Mouse (Mus musculus): ENCODE data around the gene Hps4. TPM values are rescaled to one million over a fixed set of nuclear protein-coding genes. Genes with fewer than 3 reads are reported as not detected.
A peak's percentile ranks its signal among the peaks of the same experiment; 100 is the strongest.

The Hps4 gene
- total RNA-seq, 1 experiment: 19.5 TPM

- DNase-seq (ENCODE audit: low read depth, low spot score): no peak
Observed at GRCm38 (mm10) chr5:112324637-112325545, 18.0 kb upstream of the Hps4 start.

GRCm38 (mm10) chr5:112325546-112326445 is 17.1 kb upstream of the Hps4 start, which contains the start of gene Tfip11:
TSS of gene Tfip11 (plus strand) at chr5:112326358.
- Histone ChIP-seq H3K9ac (ENCODE audit: insufficient read depth, low read depth, low read length, poor library complexity, severe bottlenecking) (peak within 1 kb of the TSS; percentile 96), H3K9me3 (ENCODE audit: control insufficient read depth, insufficient read depth, low read depth, low read length) (no peaks in the 10 kb centered on the region), H3K27ac (ENCODE audit: insufficient read depth, low read depth, low read length, poor library complexity, severe bottlenecking) (no peak within 1 kb of the TSS), H3K4me3 (ENCODE audit: insufficient read depth in 1 of 2, low read depth in 1 of 2, low read length in 2 of 2, poor library complexity in 1 of 2, severe bottlenecking in 1 of 2) (peak within 1 kb of the TSS; percentile 88 to 97), H3K36me3 (ENCODE audit: control insufficient read depth, insufficient read depth, low read length, poor library complexity, severe bottlenecking) (peaks cover 20% of the 10 kb centered on the region), H3K4me1 (ENCODE audit: control insufficient read depth in 2 of 2, insufficient read depth in 2 of 2, low read length in 2 of 2, poor library complexity in 1 of 2) (peaks cover 3 to 6% of the 10 kb centered on the region in 2 experiments; a peak in 2 of 4 replicates)
- in situ Hi-C loops (cut with MboI; ENCODE audit: low sequenced_read_pairs in 2 of 2, unreplicated experiment in 2 of 2): loop anchor here in 1 of 2 experiments (25.0 kb wide), 1 partner anchor 88 kb away; no protein-coding TSS in a partner anchor
- DNase-seq (ENCODE audit: low read depth, low spot score): peak; percentile 92
- peak; percentile 82 for TF ChIP-seq HCFC1 (IDR thresholded peaks at IDR 0.05; ENCODE audit: borderline replicate concordance, insufficient read depth, low read length)
- TF ChIP-seq ZC3H11A (IDR thresholded peaks at IDR 0.05; ENCODE audit: borderline replicate concordance, low read depth, low read length): no peak
- peak; percentile 46 for TF ChIP-seq CHD2 (IDR thresholded peaks at IDR 0.05; ENCODE audit: low read depth, low read length)

More at GRCm38 (mm10) chr5:112324637-112325545, 18.0 kb upstream of the Hps4 start:
- Histone ChIP-seq H3K4me3 (ENCODE audit: insufficient read depth in 1 of 2, low read depth in 1 of 2, low read length in 2 of 2, poor library complexity in 1 of 2, severe bottlenecking in 1 of 2) (peak overlapping the region in 1 of 2 experiments; percentile 31; a peak in 2 of 4 replicates), H3K27ac (ENCODE audit: insufficient read depth, low read depth, low read length, poor library complexity, severe bottlenecking) (no peak overlapping the region), H3K9me3 (ENCODE audit: control insufficient read depth, insufficient read depth, low read depth, low read length) (no peaks in the 10 kb centered on the region), H3K4me1 (ENCODE audit: control insufficient read depth in 2 of 2, insufficient read depth in 2 of 2, low read length in 2 of 2, poor library complexity in 1 of 2) (peaks cover 3 to 7% of the 10 kb centered on the region in 2 experiments; a peak in 3 of 4 replicates), H3K36me3 (ENCODE audit: control insufficient read depth, insufficient read depth, low read length, poor library complexity, severe bottlenecking) (peaks cover 13% of the 10 kb centered on the region), H3K9ac (ENCODE audit: insufficient read depth, low read depth, low read length, poor library complexity, severe bottlenecking) (no peak overlapping the region)
- TF ChIP-seq HCFC1 (IDR thresholded peaks at IDR 0.05; ENCODE audit: borderline replicate concordance, insufficient read depth, low read length): no peak
- no peak for TF ChIP-seq ZC3H11A (IDR thresholded peaks at IDR 0.05; ENCODE audit: borderline replicate concordance, low read depth, low read length)
- TF ChIP-seq CHD2 (IDR thresholded peaks at IDR 0.05; ENCODE audit: low read depth, low read length): no peak
- no peak for TF ChIP-seq MAFK (IDR thresholded peaks at IDR 0.05; ENCODE audit: insufficient read depth, low read depth, low read length)
- TF ChIP-seq ZNF384 (IDR thresholded peaks at IDR 0.05; ENCODE audit: low read depth, low read length): no peak
- in situ Hi-C loops (cut with MboI; ENCODE audit: low sequenced_read_pairs in 2 of 2, unreplicated experiment in 2 of 2): loop anchor here in 1 of 2 experiments (25.0 kb wide), 1 partner anchor 88 kb away; no protein-coding TSS in a partner anchor

GRCm38 (mm10) chr5:112326446-112327009 is 16.4 kb upstream of the Hps4 start:
- TF ChIP-seq ZC3H11A (IDR thresholded peaks at IDR 0.05; ENCODE audit: borderline replicate concordance, low read depth, low read length) (no peak), CHD2 (IDR thresholded peaks at IDR 0.05; ENCODE audit: low read depth, low read length) (no peak), MAFK (IDR thresholded peaks at IDR 0.05; ENCODE audit: insufficient read depth, low read depth, low read length) (no peak), ZNF384 (IDR thresholded peaks at IDR 0.05; ENCODE audit: low read depth, low read length) (no peak), HCFC1 (IDR thresholded peaks at IDR 0.05; ENCODE audit: borderline replicate concordance, insufficient read depth, low read length) (no peak)
- no peak overlapping the region for H3K27ac ChIP-seq (ENCODE audit: insufficient read depth, low read depth, low read length, poor library complexity, severe bottlenecking)
- in situ Hi-C loops (cut with MboI; ENCODE audit: low sequenced_read_pairs in 2 of 2, unreplicated experiment in 2 of 2): loop anchor here in 1 of 2 experiments (25.0 kb wide), 1 partner anchor 89 kb away; no protein-coding TSS in a partner anchor

GRCm38 (mm10) chr5:112327854-112328253 is 15.0 kb upstream of the Hps4 start:
- no peaks in the 10 kb centered on the region for H3K9me3 ChIP-seq (ENCODE audit: control insufficient read depth, insufficient read depth, low read depth, low read length)
- no peak overlapping the region for H3K9ac ChIP-seq (ENCODE audit: insufficient read depth, low read depth, low read length, poor library complexity, severe bottlenecking)
- no peak for DNase-seq (ENCODE audit: low read depth, low spot score)
- TF ChIP-seq ZC3H11A (IDR thresholded peaks at IDR 0.05; ENCODE audit: borderline replicate concordance, low read depth, low read length) (no peak), HCFC1 (IDR thresholded peaks at IDR 0.05; ENCODE audit: borderline replicate concordance, insufficient read depth, low read length) (no peak), ZNF384 (IDR thresholded peaks at IDR 0.05; ENCODE audit: low read depth, low read length) (no peak), MAFK (IDR thresholded peaks at IDR 0.05; ENCODE audit: insufficient read depth, low read depth, low read length) (no peak), CHD2 (IDR thresholded peaks at IDR 0.05; ENCODE audit: low read depth, low read length) (no peak)
- no peak overlapping the region for H3K27ac ChIP-seq (ENCODE audit: insufficient read depth, low read depth, low read length, poor library complexity, severe bottlenecking)
- no peak overlapping the region for H3K4me3 ChIP-seq (ENCODE audit: insufficient read depth in 1 of 2, low read depth in 1 of 2, low read length in 2 of 2, poor library complexity in 1 of 2, severe bottlenecking in 1 of 2)
- in situ Hi-C loops (cut with MboI; ENCODE audit: low sequenced_read_pairs in 2 of 2, unreplicated experiment in 2 of 2): loop anchor here in 1 of 2 experiments (25.0 kb wide), 1 partner anchor 91 kb away; no protein-coding TSS in a partner anchor
- peaks cover 40% of the 10 kb centered on the region for H3K36me3 ChIP-seq (ENCODE audit: control insufficient read depth, insufficient read depth, low read length, poor library complexity, severe bottlenecking)
- peaks cover 3 to 6% of the 10 kb centered on the region in 2 experiments; a peak in 2 of 4 replicates for H3K4me1 ChIP-seq (ENCODE audit: control insufficient read depth in 2 of 2, insufficient read depth in 2 of 2, low read length in 2 of 2, poor library complexity in 1 of 2)

More at GRCm38 (mm10) chr5:112326446-112327009, 16.4 kb upstream of the Hps4 start:
- no peaks in the 10 kb centered on the region for H3K9me3 ChIP-seq (ENCODE audit: control insufficient read depth, insufficient read depth, low read depth, low read length)
- H3K36me3 ChIP-seq (ENCODE audit: control insufficient read depth, insufficient read depth, low read length, poor library complexity, severe bottlenecking): peaks cover 27% of the 10 kb centered on the region
- H3K9ac ChIP-seq (ENCODE audit: insufficient read depth, low read depth, low read length, poor library complexity, severe bottlenecking): peak overlapping the region; percentile 96
- peaks cover 3 to 6% of the 10 kb centered on the region in 2 experiments; a peak in 2 of 4 replicates for H3K4me1 ChIP-seq (ENCODE audit: control insufficient read depth in 2 of 2, insufficient read depth in 2 of 2, low read length in 2 of 2, poor library complexity in 1 of 2)
- H3K4me3 ChIP-seq (ENCODE audit: insufficient read depth in 1 of 2, low read depth in 1 of 2, low read length in 2 of 2, poor library complexity in 1 of 2, severe bottlenecking in 1 of 2): peak overlapping the region; percentile 88 to 97
- DNase-seq (ENCODE audit: low read depth, low spot score): no peak

All from ES-E14 (cell line).